Mouse (Mus musculus) left cerebral cortex, postnatal 25 days (tissue): ENCODE results near the gene Tmem138. TPM values are rescaled to one million over a fixed set of nuclear protein-coding genes. Genes with fewer than 3 reads are reported as not detected.

Experiments
- DNase-seq, 2 experiments: peaks; one replicate each; pipeline ENCODE4 v3.0.0; 2022; ENCODE audit warnings: low spot score in 2 of 2, mixed read lengths in 1 of 2
- intact Hi-C: fragments of 180-260 bp; cut with DNase I; formaldehyde crosslinking; loops from one replicate; pipeline ENCODE4 v1.15.1; 2025
- total RNA-seq, 2 experiments: library from RNA; stranded (reverse); gene quantifications; 2 replicates each; pipeline ENCODE4 v1.2.3; 2021

Tmem138 gene
- 10 to 100 TPM; 12.4 to 13.6 TPM for total RNA-seq

- intact Hi-C loops: loop anchor here (1.0 kb wide), 2 partner anchors 22 to 28 kb away; partner anchors contain the start of genes Ddb1 and Tkfc
- DNase-seq: peak; percentile 94 to 97
These were observed at the start of gene Tmem138, which contains the start of gene Cyb561a3 for GRCm38 (mm10) chr19:10576690-10577561. Gene Tmem138 (minus strand): TSS chr19:10577362. Gene Cyb561a3 (plus strand): TSS chr19:10577172.

GRCm38 (mm10) chr19:10608573-10609240 is 31.5 kb upstream of the Tmem138 start:
- intact Hi-C loops: no loop called here
- DNase-seq: peak in 1 of 2 experiments; percentile 21

- no peak for DNase-seq
- intact Hi-C loops: loop anchor here (1.0 kb wide), 2 partner anchors 29 to 51 kb away; partner anchors contain the start of genes Cyb561a3 and Tmem138
These were observed 28.9 kb upstream of the Tmem138 start for GRCm38 (mm10) chr19:10605901-10606622.

DNA sequence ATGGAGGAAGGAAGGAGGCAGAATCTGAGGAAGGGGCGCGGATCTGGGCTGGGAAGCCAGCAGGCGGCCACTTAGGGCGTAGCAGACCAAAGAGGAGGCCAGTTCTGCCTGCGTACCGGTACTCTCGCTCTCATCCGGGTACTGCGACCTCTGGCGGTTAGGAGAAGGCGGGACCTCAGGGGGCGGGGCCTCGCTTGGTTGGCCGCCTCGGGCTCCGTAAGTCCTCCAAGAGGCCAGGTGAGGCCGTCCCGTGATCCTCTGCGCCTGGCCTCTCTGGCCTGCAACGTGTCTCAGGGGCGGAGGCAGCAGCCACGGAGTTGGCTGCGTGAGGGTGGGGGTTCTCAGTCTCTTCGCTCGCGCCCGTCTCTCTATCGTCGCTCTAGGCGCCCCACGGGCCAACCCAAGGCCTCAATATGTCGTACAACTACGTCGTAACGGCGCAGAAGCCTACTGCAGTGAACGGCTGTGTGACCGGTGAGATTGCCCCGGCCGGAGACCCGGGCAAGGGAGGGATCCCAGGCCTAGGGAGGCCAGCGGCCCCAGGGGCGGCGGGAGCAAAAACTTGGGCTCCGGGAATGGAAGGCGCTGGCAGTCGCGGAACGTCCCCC is 28.2 kb upstream of the Tmem138 start, which contains the start of the genes Ddb1 and Tkfc:
Gene Ddb1 (plus strand): TSS at position 35 of the 608 bp plus-strand sequence.
Gene Tkfc (minus strand): TSS at position 362 of the 608 bp plus-strand sequence.
- intact Hi-C loops: loop anchor here (1.0 kb wide), 2 partner anchors 28 to 50 kb away; partner anchors contain the start of genes Cyb561a3 and Tmem138
- peak; percentile 99 for DNase-seq

DNA sequence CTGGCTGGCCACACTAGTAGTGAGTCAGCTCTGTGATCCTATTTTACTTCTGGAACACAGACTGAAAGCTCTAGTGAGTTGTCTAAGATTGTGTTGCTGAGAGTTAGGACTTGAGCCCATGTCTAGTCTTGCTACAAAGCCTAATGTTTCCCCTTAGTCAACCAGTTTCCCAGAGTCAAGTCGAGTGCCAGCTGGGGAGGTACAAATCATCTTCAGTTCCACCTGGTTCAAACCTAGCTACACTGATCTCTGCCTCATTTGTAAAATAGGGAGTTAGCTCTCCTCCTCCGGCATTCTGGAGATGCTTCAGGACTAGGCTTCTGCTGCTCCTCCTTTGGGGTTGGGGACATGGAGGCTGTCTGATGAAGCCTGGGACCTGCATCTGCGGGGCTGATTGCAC is 27.4 kb upstream of the Tmem138 start:
- no peak for DNase-seq
- intact Hi-C loops: no loop called here

DNA sequence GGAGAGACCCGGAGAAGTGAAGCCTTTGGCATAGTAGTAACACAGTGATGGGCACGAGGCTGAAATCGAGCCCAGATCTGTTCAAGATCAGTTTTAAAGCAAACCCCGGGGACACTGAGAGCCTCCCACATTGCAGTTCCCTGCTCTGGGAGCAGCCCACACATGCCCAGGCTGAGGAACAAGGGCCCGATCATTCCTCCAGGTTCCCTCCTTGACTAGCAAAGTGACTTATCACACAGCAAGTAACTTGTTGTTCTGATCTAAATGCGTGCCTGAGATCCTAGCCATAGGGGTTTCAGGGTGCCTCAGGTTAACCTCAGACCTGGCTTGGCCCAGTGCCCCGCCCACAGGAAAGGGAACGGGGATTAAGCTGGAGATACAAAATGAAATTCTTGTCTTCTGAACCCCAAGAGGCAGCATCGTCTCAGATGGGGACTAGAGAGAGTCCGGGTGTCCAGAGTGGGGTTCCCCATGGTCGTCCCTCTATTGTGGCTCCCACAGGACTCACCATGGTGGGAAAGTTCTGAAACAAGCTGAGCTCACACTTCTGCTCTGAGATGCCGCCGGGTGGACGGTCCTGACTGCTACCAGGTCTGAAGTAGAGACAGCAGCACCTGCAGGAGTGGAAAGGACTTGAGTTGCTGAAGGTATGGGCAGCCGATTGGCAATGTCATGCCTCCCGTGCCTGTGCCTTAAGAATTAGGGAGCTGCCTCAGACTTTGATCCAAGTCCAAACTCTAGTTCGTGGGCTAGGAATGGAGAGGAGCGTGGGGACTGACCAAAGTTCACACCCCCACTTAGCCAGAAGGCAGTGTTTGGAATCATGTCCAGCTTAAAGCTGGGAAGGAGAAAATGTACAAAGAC is 26.7 kb upstream of the Tmem138 start:
- DNase-seq: no peak
- intact Hi-C loops: no loop called here

DNA sequence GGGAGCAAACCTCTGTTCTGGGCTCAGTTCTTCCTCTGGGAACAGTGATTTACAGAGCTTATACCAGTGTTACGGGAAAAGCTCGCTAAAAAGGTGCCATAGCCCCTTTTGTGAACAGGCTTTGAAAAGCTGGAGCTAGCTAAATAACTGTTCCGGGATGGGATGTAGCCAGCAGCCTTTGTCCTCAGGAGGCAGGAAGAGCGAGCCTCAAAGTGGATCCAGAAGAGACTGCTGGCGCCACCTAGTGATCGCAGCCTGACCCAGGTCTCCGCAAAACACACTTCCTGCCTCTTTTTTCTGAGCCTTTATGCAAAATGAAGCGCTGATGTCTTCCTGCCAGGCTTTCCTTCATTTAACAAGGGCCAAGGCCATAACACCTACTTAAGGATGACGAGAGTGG is 25.6 kb upstream of the Tmem138 start:
- peak; percentile 86 to 91 for DNase-seq
- intact Hi-C loops: no loop called here

DNA sequence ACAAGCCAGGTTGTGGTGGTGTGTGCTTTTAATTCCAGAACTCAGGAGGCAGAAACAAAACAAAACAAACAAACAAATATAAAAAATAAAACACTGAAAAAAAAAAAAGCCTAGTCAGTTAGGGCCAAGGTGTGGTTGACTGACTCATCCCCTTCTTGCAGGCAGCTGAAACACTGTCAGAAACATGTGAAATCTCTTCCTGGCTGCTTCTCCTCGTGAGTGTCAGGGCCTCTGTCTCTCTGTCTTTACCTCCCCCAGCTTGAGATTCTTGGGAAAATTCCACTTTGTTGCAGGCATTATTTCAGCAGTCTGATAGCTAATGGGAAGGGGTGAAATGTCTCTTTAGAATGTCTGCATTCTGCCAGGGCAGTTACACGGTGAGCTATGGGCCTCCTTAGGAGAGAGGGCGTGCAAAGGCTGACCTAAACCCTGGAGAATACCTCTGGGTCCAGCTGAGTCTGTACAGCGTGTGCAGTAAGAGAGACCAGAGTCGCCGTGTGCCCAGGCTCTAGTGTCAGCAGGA is 25.1 kb upstream of the Tmem138 start:
- intact Hi-C loops: no loop called here
- no peak for DNase-seq

DNA sequence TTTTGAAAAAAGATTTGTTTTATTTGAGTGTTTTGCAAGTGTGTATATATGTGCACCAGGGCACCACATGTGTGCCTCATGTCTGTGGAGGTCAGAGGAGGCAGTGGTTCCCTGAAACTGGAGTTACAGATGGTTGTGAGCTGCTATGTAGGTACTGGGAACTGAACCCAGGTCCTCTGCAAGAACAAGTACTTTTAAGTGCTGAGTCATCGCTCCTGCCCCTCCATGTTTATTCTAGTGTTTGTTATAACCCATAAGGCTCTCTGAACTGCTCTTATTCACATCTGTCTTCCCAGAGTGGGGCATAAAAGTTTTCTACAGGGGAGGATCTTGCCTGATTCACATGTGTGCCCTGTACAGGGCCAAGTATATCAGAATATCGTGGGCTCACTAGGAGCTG is 22.5 kb upstream of the Tmem138 start:
- intact Hi-C loops: no loop called here
- no peak for DNase-seq

GRCm38 (mm10) chr19:10598188-10598587 is 21.0 kb upstream of the Tmem138 start:
- intact Hi-C loops: no loop called here

GRCm38 (mm10) chr19:10591659-10592377 is 14.7 kb upstream of the Tmem138 start:
- intact Hi-C loops: no loop called here
- DNase-seq: no peak

More at GRCm38 (mm10) chr19:10598188-10598587, 21.0 kb upstream of the Tmem138 start:
- DNase-seq: no peak

- no peak for DNase-seq
- intact Hi-C loops: no loop called here
These were observed 13.1 kb upstream of the Tmem138 start for GRCm38 (mm10) chr19:10590301-10590700.

GRCm38 (mm10) chr19:10589127-10589857 is 12.1 kb upstream of the Tmem138 start:
- intact Hi-C loops: no loop called here
- no peak for DNase-seq

- intact Hi-C loops: no loop called here
- no peak for DNase-seq
These were observed 10.1 kb upstream of the Tmem138 start for GRCm38 (mm10) chr19:10587231-10587630.

- intact Hi-C loops: no loop called here
- no peak for DNase-seq
These were observed 8.0 kb upstream of the Tmem138 start for GRCm38 (mm10) chr19:10585112-10585511.

DNA sequence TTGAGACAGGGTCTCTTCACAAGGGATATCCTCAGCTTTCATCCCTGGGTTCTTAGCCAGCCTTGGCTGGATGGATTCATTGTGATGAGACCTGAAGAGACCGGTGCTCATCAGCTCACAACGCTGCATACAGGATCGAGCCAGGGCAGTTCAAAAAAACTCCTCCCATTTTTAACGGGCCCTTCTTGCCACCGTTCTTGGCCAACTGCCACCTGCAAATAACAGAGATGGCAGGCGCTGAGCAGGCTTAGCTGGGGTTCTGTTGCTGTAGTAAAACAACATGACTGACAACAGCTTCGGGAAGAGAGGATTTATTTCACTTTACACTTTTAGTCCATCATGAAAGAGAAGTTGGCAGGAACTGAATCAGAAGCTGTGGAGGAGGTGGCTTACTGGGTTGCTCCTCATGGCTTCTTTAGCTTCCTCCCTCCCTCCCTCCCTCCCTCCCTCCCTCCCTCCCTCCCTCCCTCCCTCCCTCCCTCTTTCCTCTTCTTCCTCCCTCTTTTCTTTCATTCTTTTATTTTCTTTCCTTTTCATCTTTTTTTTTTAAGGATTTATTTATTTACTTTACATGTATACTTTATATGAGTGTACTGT is 6.5 kb upstream of the Tmem138 start:
- intact Hi-C loops: no loop called here
- DNase-seq: peak in 1 of 2 experiments; percentile 9
